Mouse (Mus musculus) midbrain, embryonic 14.5 days (tissue): ENCODE measurements around the gene Kmt5a. TPM values are rescaled to one million over a fixed set of nuclear protein-coding genes. Genes with fewer than 3 reads are reported as not detected.

Experiments
- ATAC-seq: fragments of 200-750 bp; cut with Nextera tagmentation; 2 replicates; pipeline ENCODE4 v1.8.0; 2017; ENCODE audit warnings: moderate number of reproducible peaks, moderate library complexity; ENCODE audit not compliant: low FRiP score, low TSS enrichment
- DNase-seq: peaks from one replicate; pipeline ENCODE4 v3.0.0-alpha.2; 2015
- H3K27ac ChIP-seq: fragments of 300-500 bp; sonication (generic); replicated peaks from 2 replicates; pipeline ENCODE4 v1.5.1; 2014; ENCODE audit warnings: mild to moderate bottlenecking, low read depth, low read length, moderate library complexity
- H3K27me3 ChIP-seq: fragments of 300-500 bp; sonication (generic); 2 replicates; pipeline ENCODE4 v1.6.1; 2014; ENCODE audit warnings: low read length, control low read depth, mixed read lengths; ENCODE audit not compliant: control insufficient read depth, insufficient read depth
- H3K36me3 ChIP-seq: fragments of 300-500 bp; sonication (generic); 2 replicates; pipeline ENCODE4 v1.6.1; 2014; ENCODE audit warnings: low read length, control low read depth; ENCODE audit not compliant: control insufficient read depth, insufficient read depth
- H3K4me1 ChIP-seq: fragments of 300-500 bp; sonication (generic); 2 replicates; pipeline ENCODE4 v1.6.1; 2014; ENCODE audit warnings: mild to moderate bottlenecking, antibody characterized with exemption, low read length, control low read depth; ENCODE audit not compliant: control insufficient read depth, insufficient read depth
- H3K4me2 ChIP-seq: fragments of 300-500 bp; sonication (generic); 2 replicates; pipeline ENCODE4 v1.6.1; 2014; ENCODE audit warnings: mild to moderate bottlenecking, low read length, moderate library complexity
- H3K4me3 ChIP-seq: fragments of 300-500 bp; sonication (generic); replicated peaks from 2 replicates; pipeline ENCODE4 v1.5.1; 2014; ENCODE audit warnings: low read depth, low read length
- H3K9ac ChIP-seq: fragments of 300-500 bp; sonication (generic); replicated peaks from 2 replicates; pipeline ENCODE4 v1.6.1; 2014; ENCODE audit warnings: mild to moderate bottlenecking, low read length, moderate library complexity
- H3K9me3 ChIP-seq: fragments of 300-500 bp; sonication (generic); 2 replicates; pipeline ENCODE4 v1.6.1; 2016; ENCODE audit warnings: low read length, control low read depth, mixed read lengths; ENCODE audit not compliant: control insufficient read depth
- WGBS: fragments of 180-500 bp; shearing (Covaris S2); extraction: QIAGEN DNeasy Blood & Tissue Kit; methylation state at CpG from one replicate; pipeline ENCODE4 v1.1.7; 2014; 5-methylcytosine and 5-hydroxymethylcytosine counted together
- polyA plus RNA-seq: library from polyadenylated mRNA; unstranded; fragments of >200 nt; fragmentation: Nextera tagmentation; extraction: Ambion mirVana; gene quantifications from 2 replicates; pipeline ENCODE4 v1.2.1, GENCODE M21; 2014

The Kmt5a gene
- polyA plus RNA-seq, 1 experiment from 2014 or later: 20.9 TPM

GRCm38 (mm10) chr5:124467766-124468165 is 28.0 kb downstream of the Kmt5a start:
- Histone ChIP-seq H3K4me2 (no peak overlapping the region), H3K4me1 (no peaks in the 10 kb centered on the region), H3K9me3 (no peaks in the 10 kb centered on the region), H3K27ac (no peak overlapping the region), H3K4me3 (no peak overlapping the region), H3K36me3 (peaks cover 34% of the 10 kb centered on the region), H3K9ac (no peak overlapping the region), H3K27me3 (no peaks in the 10 kb centered on the region)
- ATAC-seq: no peak
- DNase-seq: no peak
- WGBS: 91% methylated on average over 1 of the region's 1 CpGs

GRCm38 (mm10) chr5:124468365-124468764 is 28.6 kb downstream of the Kmt5a start:
- Histone ChIP-seq H3K9ac (no peak overlapping the region), H3K4me2 (no peak overlapping the region), H3K4me3 (no peak overlapping the region), H3K27ac (no peak overlapping the region), H3K9me3 (no peaks in the 10 kb centered on the region), H3K4me1 (no peaks in the 10 kb centered on the region), H3K36me3 (peaks cover 29% of the 10 kb centered on the region), H3K27me3 (no peaks in the 10 kb centered on the region)
- WGBS: 92% methylated on average over 7 of the region's 7 CpGs
- no peak for DNase-seq
- no peak for ATAC-seq

- Histone ChIP-seq H3K4me1 (no peaks in the 10 kb centered on the region), H3K27me3 (no peaks in the 10 kb centered on the region), H3K36me3 (peaks cover 22% of the 10 kb centered on the region), H3K9ac (no peak overlapping the region), H3K4me2 (no peak overlapping the region), H3K27ac (no peak overlapping the region), H3K4me3 (no peak overlapping the region), H3K9me3 (no peaks in the 10 kb centered on the region)
- ATAC-seq: no peak
- DNase-seq: no peak
- 91% methylated on average over 6 of the region's 6 CpGs for WGBS
These were observed 29.8 kb downstream of the Kmt5a start for GRCm38 (mm10) chr5:124469486-124469885.

GRCm38 (mm10) chr5:124470591-124471171 is 31.0 kb downstream of the Kmt5a start:
- Histone ChIP-seq H3K9ac (no peak overlapping the region), H3K4me3 (no peak overlapping the region), H3K9me3 (no peaks in the 10 kb centered on the region), H3K4me2 (no peak overlapping the region), H3K27ac (no peak overlapping the region), H3K4me1 (no peaks in the 10 kb centered on the region; the same call in 1 of the 2 replicates), H3K27me3 (no peaks in the 10 kb centered on the region), H3K36me3 (peaks cover 22% of the 10 kb centered on the region)
- no peak for ATAC-seq
- no peak for DNase-seq
- 86% methylated on average over 6 of the region's 6 CpGs for WGBS

- WGBS: 67% methylated on average over 1 of the region's 1 CpGs
- no peak for DNase-seq
- Histone ChIP-seq H3K36me3 (no peaks in the 10 kb centered on the region), H3K4me2 (peak overlapping the region; percentile 76; the same call in 1 of the 2 replicates), H3K4me1 (peaks cover 9% of the 10 kb centered on the region), H3K4me3 (no peak overlapping the region), H3K9ac (no peak overlapping the region), H3K27me3 (no peaks in the 10 kb centered on the region), H3K27ac (0 out of 2 replicates have a peak overlapping the region, but pooled peaks have one; percentile 37), H3K9me3 (no peaks in the 10 kb centered on the region)
- no peak for ATAC-seq
These were observed 39.1 kb downstream of the Kmt5a start for GRCm38 (mm10) chr5:124478873-124479204.

- H3K27ac ChIP-seq: no peak overlapping the region
- no peaks in the 10 kb centered on the region for H3K36me3 ChIP-seq
- H3K4me2 ChIP-seq: no peak overlapping the region
- 79% methylated on average over 4 of the region's 4 CpGs for WGBS
- no peaks in the 10 kb centered on the region for H3K27me3 ChIP-seq
- no peak overlapping the region for H3K9ac ChIP-seq
- no peak for ATAC-seq
- H3K9me3 ChIP-seq: no peaks in the 10 kb centered on the region
- H3K4me3 ChIP-seq: no peak overlapping the region
- H3K4me1 ChIP-seq: peaks cover 17% of the 10 kb centered on the region
- no peak for DNase-seq
These were observed 40.4 kb downstream of the Kmt5a start for GRCm38 (mm10) chr5:124480119-124480518.

GRCm38 (mm10) chr5:124481714-124482113 is 42.0 kb downstream of the Kmt5a start:
- no peak for ATAC-seq
- Histone ChIP-seq H3K9ac (no peak overlapping the region), H3K4me2 (no peak overlapping the region), H3K27me3 (no peaks in the 10 kb centered on the region), H3K36me3 (no peaks in the 10 kb centered on the region), H3K9me3 (no peaks in the 10 kb centered on the region), H3K4me3 (no peak overlapping the region), H3K27ac (no peak overlapping the region), H3K4me1 (peaks cover 17% of the 10 kb centered on the region)
- no peak for DNase-seq
- 89% methylated on average over 4 of the region's 4 CpGs for WGBS

GRCm38 (mm10) chr5:124482436-124482965 is 42.8 kb downstream of the Kmt5a start:
- no peaks in the 10 kb centered on the region for H3K9me3 ChIP-seq
- no peak for ATAC-seq
- H3K9ac ChIP-seq: peak overlapping the region; percentile 85
- H3K36me3 ChIP-seq: no peaks in the 10 kb centered on the region
- peaks cover 16% of the 10 kb centered on the region for H3K4me1 ChIP-seq
- H3K4me2 ChIP-seq: peak overlapping the region; percentile 63
- no peak for DNase-seq
- peak overlapping the region; percentile 64 for H3K4me3 ChIP-seq
- peak overlapping the region; percentile 98 for H3K27ac ChIP-seq
- no peaks in the 10 kb centered on the region for H3K27me3 ChIP-seq
- 8% methylated on average over 13 of the region's 13 CpGs for WGBS

- no peaks in the 10 kb centered on the region for H3K36me3 ChIP-seq
- peaks cover 13% of the 10 kb centered on the region for H3K4me1 ChIP-seq
- peak within 1 kb of the TSS; percentile 64 for H3K4me3 ChIP-seq
- DNase-seq (peak; percentile 93), ATAC-seq (peak; percentile 94)
- no peaks in the 10 kb centered on the region for H3K9me3 ChIP-seq
- H3K27me3 ChIP-seq: no peaks in the 10 kb centered on the region
- under 1% methylated on average over 48 of the region's 48 CpGs for WGBS
- H3K4me2 ChIP-seq: peak within 1 kb of the TSS; percentile 63
- H3K27ac ChIP-seq: peak within 1 kb of the TSS; percentile 98
- H3K9ac ChIP-seq: peak within 1 kb of the TSS; percentile 85
These were observed 43.4 kb downstream of the Kmt5a start, which contains the start of gene Snrnp35 for GRCm38 (mm10) chr5:124482966-124483654. Snrnp35 (plus strand) TSS chr5:124483134.
